In the genomic region with DNA sequence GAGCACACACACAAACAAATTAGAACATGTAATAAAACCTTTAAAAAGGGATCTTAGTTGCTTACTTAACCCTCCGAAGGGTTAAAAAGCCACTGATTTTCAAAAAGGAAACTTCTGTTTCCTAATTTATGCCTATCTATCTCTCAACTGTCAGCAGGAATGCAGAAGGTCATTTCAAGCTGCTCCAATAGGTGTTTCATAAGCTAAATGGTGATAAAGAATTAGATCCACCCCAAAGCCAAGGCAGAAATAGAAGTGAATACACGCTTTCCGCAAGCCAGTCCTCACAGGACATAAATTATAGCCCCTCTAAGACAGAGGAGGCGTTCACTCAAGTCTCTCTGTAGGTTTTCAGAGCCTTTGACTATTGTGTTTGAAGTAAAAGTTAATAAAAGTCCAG, we compare ENCODE assay signal across 16 mouse cellular contexts.
"Had no signal": no experiment of that assay in that cellular context is flagged by ENCODE, and none has a peak within 500 bp of the region (broad histone marks: within the 10 kb centered on the region; RNA-seq: fewer than 3 reads in every experiment).

No protein-coding gene starts in this region.

- H3K4me3 ChIP-seq: megakaryocyte, embryonic 14.5 days; midbrain, embryonic 12.5 days; neural tube, embryonic 13.5 days; neural tube, embryonic 15.5 days; stomach, embryonic 15.5 days had no signal

- DNase-seq: lung, adult 18-20 months; lung, embryonic 14.5 days; lung, postnatal 10 days; lung, postnatal 4 days; midbrain, embryonic 14.5 days; right cerebral cortex, postnatal 14 days; thymus, adult 2 months; thymus, postnatal 25 days; thymus, postnatal 4 days had no signal

- H3K4me1 ChIP-seq: megakaryocyte, embryonic 14.5 days; midbrain, embryonic 12.5 days; neural tube, embryonic 13.5 days; neural tube, embryonic 15.5 days; stomach, embryonic 15.5 days had no signal

- H3K36me3 ChIP-seq: midbrain, embryonic 12.5 days; neural tube, embryonic 13.5 days; neural tube, embryonic 15.5 days; stomach, embryonic 15.5 days had no signal

- H3K27ac ChIP-seq: liver, embryonic 14.5 days; midbrain, embryonic 12.5 days; neural tube, embryonic 13.5 days; neural tube, embryonic 15.5 days; stomach, embryonic 15.5 days; stomach, postnatal 0 days had no signal

- H3K4me2 ChIP-seq: lung, embryonic 14.5 days; midbrain, embryonic 12.5 days; neural tube, embryonic 13.5 days; neural tube, embryonic 15.5 days; stomach, embryonic 15.5 days had no signal

- H3K9ac ChIP-seq: liver, embryonic 14.5 days; lung, embryonic 14.5 days; midbrain, embryonic 12.5 days; neural tube, embryonic 13.5 days; neural tube, embryonic 15.5 days; stomach, embryonic 15.5 days had no signal

- H3K27me3 ChIP-seq: megakaryocyte, embryonic 14.5 days; midbrain, embryonic 12.5 days; neural tube, embryonic 13.5 days; neural tube, embryonic 15.5 days; stomach, embryonic 15.5 days had no signal

- H3K9me3 ChIP-seq: megakaryocyte, embryonic 14.5 days; midbrain, embryonic 12.5 days; neural tube, embryonic 13.5 days; neural tube, embryonic 15.5 days; stomach, embryonic 15.5 days had no signal
